Mouse (Mus musculus) cerebellum, adult 2 months (tissue): Measurements from ENCODE around the gene Cartpt. TPM values are rescaled to one million over a fixed set of nuclear protein-coding genes. Genes with fewer than 3 reads are reported as not detected.

ENCODE experiments used
- DNase-seq, 2 experiments: peaks; one replicate each; pipeline ENCODE4 v3.0.0; 2021
- H3K27ac ChIP-seq: fragments of 200-500 bp; 2 replicates; pipeline ENCODE4 v1.5.1; 2012; ENCODE audit warnings: low read length, control low read depth, inconsistent platforms; ENCODE audit not compliant: insufficient read depth
- H3K27me3 ChIP-seq: fragments of 200-500 bp; 2 replicates; pipeline ENCODE4 v1.6.1; 2012; ENCODE audit warnings: inconsistent platforms, mild to moderate bottlenecking, low read length, moderate library complexity; ENCODE audit not compliant: control insufficient read depth, insufficient read depth
- H3K4me1 ChIP-seq: fragments of 200-500 bp; 2 replicates; pipeline ENCODE4 v1.6.1; 2011; ENCODE audit warnings: low read length; ENCODE audit not compliant: control insufficient read depth, insufficient read depth
- H3K4me3 ChIP-seq: fragments of 200-500 bp; replicated peaks from 2 replicates; pipeline ENCODE3; 2011; ENCODE audit warnings: mild to moderate bottlenecking, low read depth, low read length, control low read depth; ENCODE audit not compliant: insufficient read depth
- CTCF ChIP-seq: fragments of 200-500 bp; IDR thresholded peaks from 2 replicates; pipeline ENCODE4 v1.5.1; 2011; ENCODE audit warnings: low read depth, mild to moderate bottlenecking, control low read depth, low read length, moderate library complexity, borderline replicate concordance; ENCODE audit not compliant: insufficient read depth
- POLR2A ChIP-seq: fragments of 200-500 bp; IDR thresholded peaks from 2 replicates; pipeline ENCODE4 v1.6.1; 2011; ENCODE audit warnings: low read length, control low read depth, borderline replicate concordance; ENCODE audit not compliant: insufficient read depth
- WGBS: fragments of 180-500 bp; shearing (Covaris S2); methylation state at CpG from one replicate; pipeline ENCODE4 v1.1.7; 2018; 5-methylcytosine and 5-hydroxymethylcytosine counted together
- polyA plus RNA-seq: library from polyadenylated mRNA; depleted of rRNA; stranded (reverse); fragments of >200 nt; gene quantifications from 2 replicates; pipeline ENCODE4 v1.2.3, GENCODE M21; 2012

Cartpt gene
- polyA plus RNA-seq, 1 experiment, result 5.3 TPM

- Histone ChIP-seq H3K27ac (no peak overlapping the region), H3K4me1 (no peaks in the 10 kb centered on the region), H3K27me3 (no peaks in the 10 kb centered on the region), H3K4me3 (no peak overlapping the region)
- WGBS, result 72% methylated on average over 10 of the region's 10 CpGs
- TF ChIP-seq POLR2A, result no peak
- TF ChIP-seq CTCF, result no peak
- DNase-seq, result no peak
Measured at GRCm38 (mm10) chr13:99879696-99880095, 21.2 kb downstream of the Cartpt start.

- WGBS, result 57% methylated on average over 1 of the region's 1 CpGs
- H3K27me3 ChIP-seq, result no peaks in the 10 kb centered on the region
Measured at GRCm38 (mm10) chr13:99872059-99872458, 28.8 kb downstream of the Cartpt start.

DNA sequence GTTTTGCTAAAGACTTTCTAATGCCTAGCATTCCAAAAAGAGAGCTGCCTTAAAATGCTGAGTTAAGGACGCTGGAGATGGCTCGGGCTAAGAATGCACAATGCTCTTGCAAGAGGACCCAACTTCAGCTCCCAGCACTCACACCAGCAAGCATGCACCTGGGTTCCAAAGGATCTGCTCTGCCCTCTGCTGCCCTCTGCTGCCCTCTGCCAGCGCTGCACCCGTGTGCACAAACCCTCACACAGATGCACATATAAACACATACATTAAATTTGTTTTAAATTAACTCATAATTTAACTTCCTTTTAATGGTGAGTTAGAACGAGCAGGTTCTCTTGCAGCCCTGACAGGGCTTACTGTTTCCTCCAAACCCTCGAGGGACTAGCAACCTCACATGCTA lies 32.5 kb downstream of the Cartpt start:
- Histone ChIP-seq H3K4me1 (no peaks in the 10 kb centered on the region), H3K27ac (no peak overlapping the region), H3K27me3 (no peaks in the 10 kb centered on the region), H3K4me3 (no peak overlapping the region)
- TF ChIP-seq CTCF, result no peak
- no peak for TF ChIP-seq POLR2A
- no peak for DNase-seq
- 93% methylated on average over 6 of the region's 6 CpGs for WGBS

More at GRCm38 (mm10) chr13:99872059-99872458, 28.8 kb downstream of the Cartpt start:
- no peak for DNase-seq
- TF ChIP-seq POLR2A (no peak), CTCF (no peak)
- no peak overlapping the region for H3K27ac ChIP-seq
- H3K4me3 ChIP-seq, result no peak overlapping the region
- no peaks in the 10 kb centered on the region for H3K4me1 ChIP-seq

- TF ChIP-seq POLR2A (no peak), CTCF (no peak)
- H3K4me1 ChIP-seq, result no peaks in the 10 kb centered on the region
- H3K27me3 ChIP-seq, result no peaks in the 10 kb centered on the region
- DNase-seq, result no peak
- H3K27ac ChIP-seq, result no peak overlapping the region
- no peak overlapping the region for H3K4me3 ChIP-seq
- 82% methylated on average over 5 of the region's 5 CpGs for whole genome bisulfite sequencing
Measured at GRCm38 (mm10) chr13:99864331-99864730, 36.6 kb downstream of the Cartpt start.

DNA sequence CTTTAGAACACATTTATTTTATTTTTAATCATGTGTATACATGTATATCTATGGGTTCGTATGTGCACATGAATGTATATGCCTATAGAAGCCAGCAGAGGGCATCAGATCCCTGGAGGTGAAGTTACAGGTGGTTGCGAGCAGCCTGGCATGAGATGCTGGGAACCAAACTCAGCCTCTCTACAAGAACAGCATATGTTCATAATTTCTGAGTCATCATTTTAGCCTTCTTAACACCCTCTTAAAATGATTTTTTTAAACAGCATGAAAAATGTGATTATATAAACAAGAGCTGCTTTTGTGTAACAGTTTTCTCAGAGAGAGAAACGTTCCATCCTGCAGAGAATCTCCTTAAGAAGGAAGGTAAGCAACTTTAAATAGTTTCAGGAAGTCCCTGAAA lies 40.2 kb downstream of the Cartpt start:
- Histone ChIP-seq H3K27ac (no peak overlapping the region), H3K27me3 (no peaks in the 10 kb centered on the region), H3K4me3 (no peak overlapping the region), H3K4me1 (no peaks in the 10 kb centered on the region)
- no peak for DNase-seq
- TF ChIP-seq POLR2A (no peak), CTCF (no peak)
- 94% methylated on average over 3 of the region's 3 CpGs for WGBS

GRCm38 (mm10) chr13:99859082-99859481 lies 41.8 kb downstream of the Cartpt start:
- 6% methylated on average over 1 of the region's 1 CpGs for WGBS
- DNase-seq, result peak; percentile 9 to 47
- TF ChIP-seq POLR2A (no peak), CTCF (peak; percentile 75)
- no peak overlapping the region for H3K4me3 ChIP-seq
- no peak overlapping the region for H3K27ac ChIP-seq
- no peaks in the 10 kb centered on the region for H3K27me3 ChIP-seq
- no peaks in the 10 kb centered on the region for H3K4me1 ChIP-seq

- H3K27ac ChIP-seq, result no peak overlapping the region
- H3K27me3 ChIP-seq, result no peaks in the 10 kb centered on the region
- 29% methylated on average over 2 of the region's 2 CpGs for WGBS
- no peaks in the 10 kb centered on the region for H3K4me1 ChIP-seq
- DNase-seq, result no peak
- TF ChIP-seq POLR2A (no peak), CTCF (no peak)
- H3K4me3 ChIP-seq, result no peak overlapping the region
Measured at GRCm38 (mm10) chr13:99857879-99858278, 43.0 kb downstream of the Cartpt start.

DNA sequence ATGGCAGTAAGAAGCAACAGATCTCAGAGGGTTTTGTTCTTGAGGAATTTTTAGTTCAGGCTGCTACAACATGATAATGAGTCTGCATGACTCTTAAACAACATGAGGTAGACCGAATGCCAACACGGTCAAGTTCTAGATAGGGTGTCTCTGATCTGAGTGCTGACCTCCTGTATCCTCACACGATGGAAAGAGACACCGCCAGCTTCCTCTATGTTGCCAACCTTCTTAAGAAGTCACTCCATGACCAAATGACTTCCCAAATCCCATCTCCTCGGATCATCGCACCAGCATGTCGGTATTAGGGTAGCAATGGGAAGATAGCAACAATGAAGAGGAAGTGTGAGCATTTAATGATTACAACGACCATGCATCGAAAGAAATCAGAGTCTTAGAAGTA lies 43.6 kb downstream of the Cartpt start:
- TF ChIP-seq CTCF, result no peak
- no peak for TF ChIP-seq POLR2A
- Histone ChIP-seq H3K27me3 (no peaks in the 10 kb centered on the region), H3K27ac (no peak overlapping the region), H3K4me3 (no peak overlapping the region), H3K4me1 (no peaks in the 10 kb centered on the region)
- 67% methylated on average over 9 of the region's 9 CpGs for WGBS
- DNase-seq, result no peak
